Mouse (Mus musculus) left cerebral cortex, adult 2 months (tissue): ENCODE measurements around the gene Itga11. TPM values are rescaled to one million over a fixed set of nuclear protein-coding genes. Genes with fewer than 3 reads are reported as not detected.
"Not testable (repeated sequence)": the region's sequence is repeated elsewhere in the genome, so short reads cannot be mapped to it uniquely, and the experiment has no call there.

Experiments used
- DNase-seq, 2 experiments: peaks; one replicate each; pipeline ENCODE4 v3.0.0; 2021 to 2022; ENCODE audit warnings: low spot score in 2 of 2, mixed read lengths in 1 of 2; ENCODE audit errors: extremely low spot score in 1 of 2
- H3K27ac ChIP-seq: fragments of 200-600 bp; 2 replicates; pipeline ENCODE4 v1.8.1; 2022
- H3K4me3 ChIP-seq: fragments of 200-600 bp; 2 replicates; pipeline ENCODE4 v1.8.1; 2022
- CTCF ChIP-seq: fragments of 200-600 bp; IDR thresholded peaks from 2 replicates; pipeline ENCODE4 v1.8.1; 2022; ENCODE audit warnings: antibody characterized with exemption, mild to moderate bottlenecking, moderate library complexity
- intact Hi-C: fragments of 180-260 bp; cut with DNase I; formaldehyde crosslinking; loops from one replicate; pipeline ENCODE4 v1.15.1; 2025
- total RNA-seq, 2 experiments: library from RNA; stranded (reverse); gene quantifications; 2 replicates each; pipeline ENCODE4 v1.2.3; 2021

Itga11 gene
- total RNA-seq, 2 experiments from 2014 or later, result 3.6 to 4.0 TPM

- H3K27ac ChIP-seq, result no peak overlapping the region
- no peak overlapping the region for H3K4me3 ChIP-seq
- TF ChIP-seq CTCF, result no peak
- DNase-seq, result no peak
- intact Hi-C loops, result no loop called here
Measured at GRCm38 (mm10) chr9:62658016-62658415, 19.6 kb upstream of the Itga11 start.

GRCm38 (mm10) chr9:62659026-62659425 is 18.6 kb upstream of the Itga11 start:
- TF ChIP-seq CTCF, result no peak
- Histone ChIP-seq H3K27ac (no peak overlapping the region), H3K4me3 (no peak overlapping the region)
- DNase-seq, result no peak
- intact Hi-C loops, result no loop called here

- intact Hi-C loops, H3K4me3 ChIP-seq, H3K27ac ChIP-seq, DNase-seq: not testable (repeated sequence)
Measured at GRCm38 (mm10) chr9:62660971-62661370, 16.7 kb upstream of the Itga11 start.

- no peak for TF ChIP-seq CTCF
- intact Hi-C loops, result no loop called here
- Histone ChIP-seq H3K4me3 (no peak overlapping the region), H3K27ac (no peak overlapping the region)
- DNase-seq, result no peak
Measured at GRCm38 (mm10) chr9:62663443-62663842, 14.2 kb upstream of the Itga11 start.

GRCm38 (mm10) chr9:62664115-62664725 is 13.4 kb upstream of the Itga11 start:
- no peak overlapping the region for H3K27ac ChIP-seq
- DNase-seq, result no peak
- H3K4me3 ChIP-seq, result no peak overlapping the region
- intact Hi-C loops, result no loop called here
- TF ChIP-seq CTCF, result no peak

- H3K27ac ChIP-seq, result no peak overlapping the region
- TF ChIP-seq CTCF, result no peak
- H3K4me3 ChIP-seq, result no peak overlapping the region
- no peak for DNase-seq
- intact Hi-C loops, result no loop called here
Measured at GRCm38 (mm10) chr9:62665892-62666291, 11.7 kb upstream of the Itga11 start.

- no peak overlapping the region for H3K4me3 ChIP-seq
Measured at GRCm38 (mm10) chr9:62668503-62668902, 9.1 kb upstream of the Itga11 start.

GRCm38 (mm10) chr9:62673241-62673640 is 4.4 kb upstream of the Itga11 start:
- intact Hi-C loops, result no loop called here
- no peak overlapping the region for H3K27ac ChIP-seq
- TF ChIP-seq CTCF, result no peak
- H3K4me3 ChIP-seq, result no peak overlapping the region
- DNase-seq, result peak in 1 of 2 experiments; percentile 14

More at GRCm38 (mm10) chr9:62668503-62668902, 9.1 kb upstream of the Itga11 start:
- TF ChIP-seq CTCF, result no peak
- H3K27ac ChIP-seq, result no peak overlapping the region
- no peak for DNase-seq
- intact Hi-C loops, result no loop called here

GRCm38 (mm10) chr9:62675172-62675571 is 2.5 kb upstream of the Itga11 start:
- TF ChIP-seq CTCF, result no peak
- no peak overlapping the region for H3K4me3 ChIP-seq
- no peak overlapping the region for H3K27ac ChIP-seq
- intact Hi-C loops, result no loop called here
- DNase-seq, result no peak

GRCm38 (mm10) chr9:62678550-62679155 is 1.0 kb downstream of the Itga11 start:
- Histone ChIP-seq H3K27ac (no peak overlapping the region), H3K4me3 (peak overlapping the region; percentile 51)
- DNase-seq, result peak in 1 of 2 experiments; percentile 43
- TF ChIP-seq CTCF, result no peak
- intact Hi-C loops, result no loop called here

- no peak for DNase-seq
- intact Hi-C loops, result no loop called here
- no peak for TF ChIP-seq CTCF
- Histone ChIP-seq H3K27ac (no peak overlapping the region), H3K4me3 (no peak overlapping the region)
Measured at GRCm38 (mm10) chr9:62679398-62679797, 1.8 kb downstream of the Itga11 start.

GRCm38 (mm10) chr9:62684311-62684710 is 6.7 kb downstream of the Itga11 start:
- Histone ChIP-seq H3K27ac (no peak overlapping the region), H3K4me3 (no peak overlapping the region)
- TF ChIP-seq CTCF, result no peak
- intact Hi-C loops, result no loop called here
- no peak for DNase-seq

GRCm38 (mm10) chr9:62689748-62690147 is 12.1 kb downstream of the Itga11 start:
- no peak for TF ChIP-seq CTCF
- intact Hi-C loops, result no loop called here
- H3K4me3 ChIP-seq, result no peak overlapping the region
- no peak overlapping the region for H3K27ac ChIP-seq
- no peak for DNase-seq
